Mouse (Mus musculus) 3T3-L1 (cell line): Measurements from ENCODE around the gene Rapgef5.

Experiments
- DNase-seq: peaks from one replicate; pipeline ENCODE4 v3.0.0-alpha.2; 2015; ENCODE audit warnings: low read depth, low spot score

Gene Rapgef5

DNA sequence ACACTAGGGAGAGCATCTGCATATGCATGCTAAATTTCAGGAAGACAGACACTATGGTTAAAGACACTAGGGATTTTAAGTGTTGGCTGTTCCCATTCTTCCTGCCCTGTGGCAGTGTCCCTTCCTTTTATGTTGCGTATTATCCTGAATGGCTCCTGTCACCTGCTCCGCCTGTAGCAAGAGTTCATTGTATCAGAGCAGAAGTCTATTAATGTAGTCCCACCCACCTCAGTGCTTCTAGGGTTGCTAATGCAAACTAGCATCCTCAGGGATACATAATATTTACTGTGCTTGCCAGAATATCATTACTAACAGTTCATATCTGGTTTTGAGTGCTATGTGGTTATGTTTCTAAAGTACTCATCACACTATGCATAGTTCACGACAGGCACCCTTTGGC, 96.4 kb downstream of the Rapgef5 start:
- no peak for DNase-seq

DNA sequence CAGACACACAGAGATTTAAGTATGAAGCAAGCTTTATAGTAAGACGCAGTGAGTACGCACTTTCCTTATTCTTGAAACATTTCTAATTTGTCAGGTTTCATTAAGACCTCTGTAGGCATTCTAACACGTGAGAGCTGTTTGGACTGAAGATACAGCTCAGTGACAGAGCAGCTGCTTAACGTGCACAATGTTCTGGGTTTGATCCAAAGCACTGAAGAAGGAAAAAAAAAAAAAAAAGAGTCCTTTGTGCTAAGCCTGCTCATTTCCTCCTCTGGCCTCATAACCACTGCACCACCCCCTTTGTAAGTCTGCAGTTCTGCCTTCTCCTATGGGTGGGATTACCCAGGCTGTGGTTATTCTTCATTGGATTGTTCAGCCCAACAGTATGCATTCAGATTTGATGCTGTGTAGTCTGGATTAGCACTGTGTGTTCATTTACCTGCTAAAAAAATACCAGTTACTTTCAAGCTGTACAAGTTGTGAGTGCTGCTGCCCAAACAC, 103.3 kb downstream of the Rapgef5 start:
- no peak for DNase-seq

- no peak for DNase-seq
Observed at GRCm38 (mm10) chr12:117622972-117623371, 106.7 kb downstream of the Rapgef5 start.

GRCm38 (mm10) chr12:117627311-117627710, 111.0 kb downstream of the Rapgef5 start:
- no peak for DNase-seq

DNA sequence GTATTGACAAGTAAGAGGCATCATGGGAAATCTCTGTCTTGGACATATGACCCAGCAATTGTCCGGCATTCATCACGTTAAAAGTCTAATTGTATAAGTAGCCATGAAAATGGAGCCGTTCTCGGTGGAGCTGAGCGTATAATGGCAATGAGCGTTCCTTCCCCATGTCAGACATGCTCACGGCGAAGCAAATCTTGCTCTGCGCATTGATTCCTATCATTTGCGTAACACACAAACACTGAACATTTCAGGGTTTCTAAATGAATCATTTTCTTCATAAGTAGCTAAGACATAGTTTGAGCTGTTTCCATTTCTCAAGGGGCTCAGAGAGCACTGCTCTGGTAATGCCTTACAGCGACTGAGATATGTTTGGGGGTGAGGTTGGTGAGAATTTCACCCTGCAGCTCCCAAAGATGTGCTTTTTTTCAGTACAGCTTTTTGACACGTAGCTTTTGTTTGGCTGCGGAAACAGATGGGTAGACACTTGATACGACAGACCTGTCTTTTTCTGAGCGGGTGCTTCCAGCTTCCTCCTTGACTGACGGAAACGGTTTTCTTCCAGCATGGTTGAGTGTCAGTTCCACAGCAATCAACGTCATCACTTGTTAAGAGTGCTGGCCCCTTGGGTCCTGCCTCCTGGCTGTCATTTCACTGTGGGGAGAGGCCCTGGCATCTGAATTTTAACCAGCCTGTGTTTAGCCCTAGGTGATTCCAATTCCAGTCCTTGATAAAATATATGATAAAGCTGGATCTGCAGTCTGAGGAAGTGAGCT, 112.2 kb downstream of the Rapgef5 start:
- no peak for DNase-seq

- no peak for DNase-seq
Observed at GRCm38 (mm10) chr12:117632133-117632532, 115.9 kb downstream of the Rapgef5 start.

DNA sequence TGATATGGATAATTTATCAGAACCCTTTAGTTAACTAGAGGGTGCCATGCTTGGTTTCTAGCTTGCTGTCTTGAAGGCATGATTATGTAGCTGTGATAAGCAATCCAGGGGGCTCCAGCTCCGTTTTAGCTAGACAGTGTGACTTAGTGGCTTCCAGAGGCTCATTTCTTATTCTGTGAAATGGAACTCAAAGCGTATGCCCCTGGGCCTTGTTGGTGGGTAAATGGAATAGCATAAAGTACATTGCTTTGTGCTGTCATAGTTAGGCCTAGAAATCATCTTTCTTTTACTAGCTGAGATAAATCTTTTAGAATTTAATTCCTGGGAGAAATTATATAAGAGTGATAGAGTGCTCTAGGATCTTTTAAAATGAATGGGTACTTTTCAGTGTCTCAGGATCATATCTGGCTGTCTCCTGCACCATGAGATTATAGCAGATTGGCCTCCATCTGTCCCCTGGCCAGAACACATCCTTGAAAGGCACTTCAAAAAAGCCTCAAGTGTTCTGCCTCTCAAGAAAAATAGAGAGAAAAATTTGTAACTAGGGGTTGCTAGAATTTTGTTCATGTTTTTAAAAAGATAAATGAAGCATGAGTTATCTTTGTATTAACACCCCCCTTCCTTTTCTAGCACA, 120.0 kb downstream of the Rapgef5 start:
- DNase-seq: no peak

DNA sequence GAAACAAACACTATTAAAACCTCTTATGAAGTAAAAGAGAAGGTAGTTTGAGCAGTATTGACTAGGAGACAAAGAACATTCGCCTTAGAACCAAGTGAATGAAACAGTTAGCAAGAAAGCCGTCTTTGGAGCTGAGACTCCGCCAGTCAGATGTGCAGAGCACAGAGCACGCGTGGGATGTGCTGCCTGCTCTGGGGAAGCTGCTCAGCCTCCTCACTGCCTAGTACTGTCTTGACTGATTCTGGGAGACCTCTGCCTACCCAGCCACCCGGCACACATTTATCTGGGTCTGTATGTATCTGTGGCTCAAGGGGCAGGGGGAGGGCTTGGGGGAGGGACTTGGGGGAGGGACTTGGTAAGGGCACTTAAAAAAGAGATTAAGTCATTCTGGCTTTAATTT, 120.7 kb downstream of the Rapgef5 start:
- no peak for DNase-seq

GRCm38 (mm10) chr12:117638833-117639232, 122.6 kb downstream of the Rapgef5 start:
- no peak for DNase-seq

DNA sequence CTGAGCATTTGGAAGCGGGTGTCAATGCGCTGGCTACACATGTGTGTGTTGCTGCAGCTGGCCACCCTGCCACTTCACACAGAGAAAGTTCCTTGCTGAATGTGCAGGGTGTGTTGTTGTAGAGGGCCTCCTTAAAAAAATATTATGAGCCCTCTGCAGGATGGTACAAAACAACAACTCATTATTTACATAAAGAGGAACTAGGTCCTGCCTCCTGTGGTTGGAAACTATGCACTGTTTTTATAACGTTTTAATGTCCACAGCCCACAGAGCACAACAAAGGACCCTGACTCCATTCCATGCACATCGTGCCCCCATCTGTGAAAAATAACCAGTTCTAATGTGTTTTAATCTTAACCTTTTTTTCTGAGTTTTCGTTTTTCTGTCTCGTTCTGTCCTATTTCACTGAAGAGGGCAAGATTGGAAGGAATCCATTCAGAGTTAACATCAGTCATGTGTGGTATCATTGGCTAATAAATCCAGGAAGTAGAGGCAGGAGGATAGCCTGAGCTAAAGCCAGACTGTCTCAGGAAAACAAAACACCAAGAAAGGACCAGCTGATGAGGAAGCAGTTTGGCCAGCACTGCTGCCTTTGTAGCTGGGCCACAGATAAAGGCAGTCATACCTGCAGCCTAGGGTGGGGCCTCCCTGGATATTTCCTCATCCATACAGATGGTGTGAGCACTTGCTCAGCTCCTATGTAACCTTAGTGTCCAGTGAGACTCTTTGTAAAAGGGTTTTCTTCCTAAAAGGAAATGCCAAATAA, 123.3 kb downstream of the Rapgef5 start:
- no peak for DNase-seq

DNA sequence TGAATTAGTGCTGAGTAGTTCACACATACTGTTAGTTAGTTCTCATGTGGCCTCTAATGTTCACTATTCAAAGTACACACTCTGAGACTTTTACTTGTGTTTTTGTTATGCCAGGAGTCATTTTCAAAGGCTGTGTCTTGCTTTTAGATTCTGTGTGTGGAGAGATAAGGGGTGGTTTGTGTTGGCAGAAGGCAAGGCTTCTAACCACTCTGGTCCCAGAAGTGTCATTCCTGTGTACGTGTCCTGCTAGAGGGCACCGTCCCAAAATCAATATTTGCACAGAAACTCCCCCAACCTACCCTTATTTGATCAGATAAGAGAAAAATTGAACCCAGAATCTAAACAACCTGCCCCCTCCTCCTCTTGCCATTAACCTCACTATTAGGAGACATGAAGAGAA, 126.2 kb downstream of the Rapgef5 start:
- DNase-seq: no peak

DNA sequence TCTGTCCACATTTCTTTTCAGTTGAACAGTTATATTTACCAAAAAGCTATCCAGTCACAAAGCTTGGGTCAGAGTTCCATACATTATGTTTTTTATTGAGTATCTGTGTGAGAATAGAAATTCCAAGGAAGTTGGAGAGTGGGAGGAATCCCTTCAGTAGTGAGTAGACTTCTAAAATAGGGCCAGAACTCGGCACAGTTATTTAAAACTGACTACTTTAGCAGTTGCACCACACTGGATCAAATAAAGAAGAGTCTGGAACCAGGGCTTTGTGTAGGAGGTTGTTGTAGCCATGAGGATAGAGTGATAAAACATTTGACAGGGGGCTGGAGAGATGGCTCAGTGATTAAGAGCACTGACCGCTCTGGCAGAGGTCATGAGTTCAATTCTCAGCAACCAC, 129.5 kb downstream of the Rapgef5 start:
- DNase-seq: no peak

GRCm38 (mm10) chr12:117653920-117654472, 137.7 kb downstream of the Rapgef5 start:
- no peak for DNase-seq

- no peak for DNase-seq
Observed at GRCm38 (mm10) chr12:117656935-117657334, 140.7 kb downstream of the Rapgef5 start.

GRCm38 (mm10) chr12:117657766-117658165, 141.5 kb downstream of the Rapgef5 start:
- DNase-seq: no peak

DNA sequence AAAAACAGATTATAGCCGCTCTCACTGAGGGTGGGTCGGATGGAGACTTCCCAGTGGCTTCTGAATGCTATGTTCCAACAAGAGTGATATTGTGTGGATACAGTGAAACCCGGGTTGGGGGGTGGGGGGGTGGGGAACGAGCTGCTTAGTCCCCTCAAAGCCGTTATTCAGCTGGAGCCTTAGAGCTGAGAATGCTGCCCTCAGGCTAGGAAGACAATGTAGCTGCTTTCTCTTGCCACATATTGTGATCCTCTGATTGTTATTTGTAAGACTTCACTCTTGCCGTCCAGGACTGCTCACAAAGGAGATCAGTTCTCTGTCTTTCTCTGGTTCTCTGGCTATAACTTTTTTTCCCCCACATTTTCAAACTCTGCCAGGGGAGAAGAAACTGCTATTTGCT, 142.5 kb downstream of the Rapgef5 start:
- DNase-seq: no peak

DNA sequence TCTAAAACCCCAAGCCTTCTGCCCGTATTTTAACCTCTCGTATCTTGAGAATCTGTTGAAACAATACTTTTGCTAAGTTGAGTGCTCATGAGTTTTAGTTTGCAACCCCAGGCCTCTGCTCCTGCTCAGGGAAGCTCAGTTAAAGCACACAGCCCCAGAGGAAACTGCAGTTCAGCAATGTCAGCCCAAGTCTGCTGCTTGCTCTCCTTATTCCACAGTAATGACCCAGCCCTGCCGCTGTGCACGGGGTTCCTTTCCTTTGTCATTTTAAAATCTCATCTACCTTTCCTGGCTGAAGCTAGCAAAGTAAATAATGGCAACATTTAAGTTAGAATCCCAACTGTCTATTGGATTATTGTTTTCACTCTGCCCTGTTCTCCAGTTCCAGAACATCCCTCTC, 144.1 kb downstream of the Rapgef5 start:
- no peak for DNase-seq

DNA sequence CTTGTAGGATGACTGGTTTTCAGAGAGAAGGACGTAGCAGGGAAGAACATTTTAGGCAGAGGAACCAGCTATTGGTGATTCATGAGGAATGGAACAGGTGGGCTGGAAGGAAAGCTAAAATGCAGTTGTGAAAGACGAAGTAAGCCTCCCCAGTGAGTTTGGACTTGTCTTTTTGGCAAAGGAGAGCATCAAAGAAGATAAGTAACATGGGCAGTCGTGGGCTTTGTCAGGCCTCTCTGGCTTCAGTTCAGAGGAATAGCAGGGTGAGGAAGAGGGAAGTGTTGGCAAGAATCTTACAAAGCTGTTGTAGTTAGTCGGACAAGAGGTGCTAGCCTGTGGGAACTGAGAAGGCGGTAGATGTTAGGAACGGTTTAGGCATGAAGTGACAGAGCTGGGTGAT, 145.6 kb downstream of the Rapgef5 start:
- DNase-seq: no peak

DNA sequence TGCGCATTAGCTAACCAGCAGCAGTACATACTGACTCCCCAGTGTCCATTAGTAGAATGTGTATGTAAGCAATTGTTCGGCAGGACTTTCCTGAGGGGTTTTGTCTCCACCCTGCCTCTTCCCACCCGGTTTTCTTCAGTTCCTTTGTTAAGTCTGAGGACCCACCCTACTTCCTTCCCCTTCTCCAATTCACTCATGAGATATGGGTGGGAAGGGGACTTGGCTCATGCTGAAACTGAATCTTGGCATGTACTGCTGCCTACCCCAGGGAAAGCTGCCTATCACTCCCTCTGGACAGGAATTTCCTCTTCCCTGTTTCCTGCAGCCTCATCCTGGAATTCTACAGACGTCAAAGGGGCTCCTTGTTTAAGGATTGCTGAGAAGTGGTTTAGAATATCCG, 147.4 kb downstream of the Rapgef5 start:
- no peak for DNase-seq

- DNase-seq: no peak
Observed at GRCm38 (mm10) chr12:117664644-117665043, 148.4 kb downstream of the Rapgef5 start.

- DNase-seq: no peak
Observed at GRCm38 (mm10) chr12:117666391-117666790, 150.1 kb downstream of the Rapgef5 start.
